Mouse (Mus musculus) brain, embryonic 14.5 days (tissue): ENCODE data around the gene Tmem179b. TPM values are rescaled to one million over a fixed set of nuclear protein-coding genes. Genes with fewer than 3 reads are reported as not detected.
"Not testable (repeated sequence)": the region's sequence is repeated elsewhere in the genome, so short reads cannot be mapped to it uniquely, and the experiment has no call there.

Experiments used
- DNase-seq: peaks from one replicate; pipeline ENCODE4 v3.0.0-alpha.2; 2011; ENCODE audit warnings: low read depth
- CTCF ChIP-seq: fragments of 200-500 bp; IDR thresholded peaks from 2 replicates; pipeline ENCODE4 v1.5.1; 2012; ENCODE audit warnings: inconsistent platforms, mild to moderate bottlenecking, moderate library complexity, borderline replicate concordance; ENCODE audit not compliant: insufficient read depth, insufficient read length; ENCODE audit errors: extremely low read depth
- POLR2A ChIP-seq: fragments of 200-500 bp; IDR thresholded peaks from 2 replicates; pipeline ENCODE4 v1.6.1; 2012; ENCODE audit warnings: mild to moderate bottlenecking, inconsistent platforms, borderline replicate concordance; ENCODE audit not compliant: poor library complexity, insufficient read depth, insufficient read length, severe bottlenecking; ENCODE audit errors: extremely low read depth
- polyA plus RNA-seq: library from polyadenylated mRNA; depleted of rRNA; stranded (reverse); fragments of >200 nt; gene quantifications from 2 replicates; pipeline ENCODE4 v1.2.3, GENCODE M21; 2012

The Tmem179b gene
- polyA plus RNA-seq, 1 experiment, result 25.4 TPM

DNA sequence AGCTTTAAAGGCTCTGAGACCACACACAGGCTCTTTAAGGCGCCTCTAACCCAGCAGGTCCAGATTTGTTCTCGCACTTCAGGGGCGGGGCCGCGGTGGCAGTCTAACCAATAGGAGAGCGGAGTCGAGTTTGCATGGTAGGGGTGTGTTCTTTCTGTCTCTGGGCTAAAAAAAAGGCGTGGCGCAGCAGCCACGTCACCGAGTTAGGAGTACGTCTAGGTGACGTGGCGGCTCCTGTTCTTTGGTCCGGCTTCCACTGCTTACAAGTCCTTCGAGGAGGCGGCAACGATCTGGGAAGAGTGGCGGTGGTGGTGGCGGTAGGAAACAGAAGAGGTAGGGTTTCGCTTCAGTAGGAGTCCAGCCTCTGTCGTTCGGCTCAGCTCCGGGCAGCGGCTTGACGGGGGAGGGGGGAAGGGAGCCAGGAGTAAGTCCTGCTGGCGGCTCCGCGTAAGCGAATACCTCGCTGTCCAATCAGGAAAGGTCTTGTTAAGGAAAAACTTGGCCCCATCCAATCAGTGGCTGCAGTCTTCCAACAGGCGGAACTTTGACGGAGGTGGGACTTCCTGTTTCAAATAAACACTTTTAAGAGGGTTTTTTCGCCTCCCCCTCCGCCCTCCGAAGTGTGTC, 32.9 kb downstream of the Tmem179b start, which contains the start of gene Stx5a:
Stx5a (plus strand) TSS at position 171 of the 627 bp plus-strand sequence.
- TF ChIP-seq POLR2A (peak; percentile 16; the same call in 1 of the 2 replicates), CTCF (no peak)
- peak; percentile 99 for DNase-seq

DNA sequence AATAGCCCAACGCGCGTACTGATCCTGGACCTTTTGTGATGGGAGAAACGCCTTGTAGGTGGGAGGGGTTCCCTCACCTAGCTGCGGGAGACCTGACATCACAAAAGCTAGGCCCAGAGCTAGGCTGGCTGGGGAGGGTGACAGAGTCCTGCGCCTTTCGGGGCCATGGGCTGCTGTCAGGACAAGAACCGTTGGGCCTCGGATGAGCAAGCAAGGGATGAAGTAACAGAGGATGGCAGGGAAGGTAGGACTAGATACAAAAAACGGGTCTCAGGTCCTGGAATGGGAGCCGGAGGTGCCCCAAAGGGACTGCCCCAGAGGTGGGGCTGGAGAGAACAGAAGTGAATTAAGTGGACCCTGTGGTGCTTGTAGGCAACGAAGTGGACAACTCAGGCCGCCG, 33.7 kb downstream of the Tmem179b start, which contains the start of gene 1700092M07Rik:
1700092M07Rik (plus strand) TSS at position 116 of the 400 bp plus-strand sequence.
- TF ChIP-seq POLR2A, result no peak
- no peak for TF ChIP-seq CTCF
- no peak for DNase-seq

DNA sequence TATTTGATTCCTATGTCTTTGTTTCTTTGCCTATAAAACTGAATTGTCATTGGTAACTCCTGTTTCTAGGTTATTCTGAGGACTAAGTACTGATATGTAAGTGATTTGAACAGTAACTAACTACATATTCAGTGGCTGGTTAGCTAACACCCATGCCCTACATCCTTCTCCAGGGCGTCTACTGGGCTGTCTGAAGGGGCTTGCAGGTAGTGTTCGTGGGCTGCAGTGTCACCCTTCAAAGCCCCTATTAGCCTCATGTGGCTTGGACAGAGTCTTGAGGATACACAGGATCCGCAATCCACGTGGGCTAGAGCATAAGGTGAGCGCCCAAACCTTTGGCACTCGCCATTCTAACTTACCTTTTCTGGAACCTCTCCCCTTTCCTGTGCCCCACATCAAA, 34.6 kb downstream of the Tmem179b start:
- DNase-seq, result no peak
- no peak for TF ChIP-seq POLR2A
- TF ChIP-seq CTCF, result no peak

DNA sequence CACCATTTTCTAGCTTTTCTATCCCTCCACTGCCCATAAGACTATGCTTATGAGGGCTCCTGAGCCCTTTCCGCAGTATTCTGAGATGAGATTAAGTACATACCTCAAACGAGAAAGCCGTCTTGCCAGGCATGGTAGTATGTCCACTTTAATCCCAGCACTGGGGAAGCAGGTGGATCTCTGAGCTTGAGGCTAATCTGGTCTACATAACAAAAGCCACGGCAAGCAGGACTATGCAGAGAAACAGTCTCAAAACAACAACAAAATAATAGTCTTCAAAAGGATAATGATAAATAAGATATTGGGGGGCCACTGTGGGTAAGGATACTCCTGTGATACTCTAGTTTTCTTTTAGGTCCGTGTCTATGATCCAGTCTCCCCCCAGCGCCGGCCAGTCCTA, 35.4 kb downstream of the Tmem179b start:
- DNase-seq, result no peak
- no peak for TF ChIP-seq CTCF

DNA sequence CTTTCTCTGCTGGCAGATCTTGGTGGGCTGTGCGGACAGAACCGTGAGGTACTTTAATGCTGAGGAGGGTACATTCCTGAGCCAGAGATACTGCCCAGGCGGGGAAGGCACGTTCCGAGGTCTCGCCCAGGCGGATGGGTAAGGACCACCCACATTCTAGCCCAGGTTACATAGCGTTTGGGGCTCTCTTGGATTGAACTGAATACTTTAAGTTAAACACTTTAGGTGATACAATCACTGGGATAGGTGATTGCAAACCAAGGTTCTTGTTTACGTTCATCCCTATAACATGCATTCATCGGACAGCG, 38.2 kb downstream of the Tmem179b start:
- TF ChIP-seq CTCF (no peak), POLR2A (no peak)
- DNase-seq, result no peak

DNA sequence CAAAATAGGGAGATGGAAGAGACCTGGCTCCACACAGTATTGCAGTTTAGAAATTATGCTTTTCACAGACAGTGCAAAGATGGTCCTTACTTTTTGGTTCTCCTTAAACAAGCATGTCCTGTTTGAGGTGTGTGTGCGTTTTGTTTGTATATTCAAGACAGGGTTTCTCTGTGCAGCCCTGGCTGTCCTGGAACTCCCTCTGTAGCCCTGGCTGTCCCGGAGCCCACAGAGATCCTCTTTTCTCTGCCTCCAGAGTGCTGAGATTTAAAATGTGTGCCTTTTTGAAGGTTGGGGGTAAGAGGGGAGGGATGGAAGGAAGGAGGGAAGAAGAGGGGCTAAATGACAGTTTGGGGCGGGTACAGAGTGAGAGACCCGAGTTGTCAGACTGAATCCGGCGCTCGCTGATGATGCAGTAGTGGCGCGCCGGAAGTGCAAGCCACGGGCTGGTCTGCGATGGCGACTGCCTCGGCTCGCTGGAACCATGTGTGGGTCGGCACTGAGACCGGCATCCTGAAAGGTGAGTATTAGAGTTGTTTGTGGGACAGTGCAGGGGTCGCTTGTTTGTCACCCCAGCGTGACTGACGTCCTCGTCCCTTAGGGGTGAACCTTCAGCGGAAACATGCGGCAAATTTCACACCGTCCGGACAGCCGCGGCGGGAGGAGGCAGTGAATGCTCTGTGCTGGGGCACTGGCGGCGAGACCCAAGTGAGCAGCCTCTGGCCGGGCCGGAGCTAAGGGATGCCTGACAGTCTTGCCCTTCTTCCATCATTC, 38.7 kb downstream of the Tmem179b start, which contains the start of gene Wdr74:
Wdr74 (plus strand) TSS at position 439 of the 771 bp plus-strand sequence.
- peak; percentile 97 for DNase-seq
- TF ChIP-seq CTCF (no peak), POLR2A (peak; percentile 74; the same call in 1 of the 2 replicates)

DNA sequence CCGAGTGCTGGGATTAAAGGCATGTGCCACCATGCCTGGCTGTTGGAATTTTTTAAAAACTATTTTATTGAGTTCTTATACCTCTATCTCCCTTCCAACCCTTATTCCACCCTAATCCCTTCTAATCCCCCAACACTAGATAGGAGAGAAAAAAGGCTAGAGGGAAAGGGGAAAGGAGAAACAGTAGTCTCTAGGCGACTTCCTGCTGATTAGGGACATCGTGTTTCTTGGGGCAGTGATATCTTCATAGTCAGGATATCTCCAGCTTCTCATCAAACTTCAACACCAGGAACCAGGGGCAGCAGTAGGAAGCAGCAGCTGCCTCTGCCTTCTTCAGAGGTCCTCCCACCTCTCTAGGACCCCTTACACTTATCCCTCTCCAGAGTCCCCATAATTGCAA, 39.9 kb downstream of the Tmem179b start:
- no peak for DNase-seq
- TF ChIP-seq CTCF, result no peak
- no peak for TF ChIP-seq POLR2A

DNA sequence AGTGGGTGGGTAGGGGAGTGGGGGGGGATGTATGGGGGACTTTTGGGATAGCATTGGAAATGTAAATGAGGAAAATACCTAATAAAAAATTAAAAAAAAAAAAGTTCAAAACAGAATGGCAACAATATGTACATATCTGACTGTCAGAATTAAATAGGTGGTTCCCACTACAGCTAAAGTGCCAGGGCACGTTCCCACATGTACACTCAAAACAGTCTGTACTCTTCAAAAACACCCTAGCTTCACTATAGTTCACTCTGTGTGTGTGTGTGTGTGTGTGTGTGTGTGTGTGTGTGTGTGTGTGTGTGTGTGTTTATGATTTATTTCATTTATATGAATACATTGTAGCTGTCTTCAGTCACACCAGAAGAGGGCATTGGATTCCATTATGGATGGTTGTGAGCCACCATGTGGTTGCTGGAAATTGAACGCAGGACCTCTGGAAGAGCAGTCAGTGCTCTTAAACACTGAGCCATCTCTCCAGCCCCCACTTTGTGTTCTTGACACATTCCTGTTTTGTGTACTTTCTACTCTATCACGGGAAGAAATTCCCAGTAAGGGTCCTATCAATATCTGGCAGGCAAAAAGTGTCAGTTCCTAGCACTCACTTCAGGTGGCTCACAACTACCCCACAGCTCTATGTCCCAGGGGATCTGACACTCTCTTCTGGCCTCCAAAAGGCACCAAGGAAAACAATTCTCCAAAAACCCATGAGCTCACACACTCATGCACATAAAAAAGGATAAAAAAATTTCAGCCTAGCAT, 45.8 kb downstream of the Tmem179b start:
- DNase-seq, result not testable (repeated sequence)

DNA sequence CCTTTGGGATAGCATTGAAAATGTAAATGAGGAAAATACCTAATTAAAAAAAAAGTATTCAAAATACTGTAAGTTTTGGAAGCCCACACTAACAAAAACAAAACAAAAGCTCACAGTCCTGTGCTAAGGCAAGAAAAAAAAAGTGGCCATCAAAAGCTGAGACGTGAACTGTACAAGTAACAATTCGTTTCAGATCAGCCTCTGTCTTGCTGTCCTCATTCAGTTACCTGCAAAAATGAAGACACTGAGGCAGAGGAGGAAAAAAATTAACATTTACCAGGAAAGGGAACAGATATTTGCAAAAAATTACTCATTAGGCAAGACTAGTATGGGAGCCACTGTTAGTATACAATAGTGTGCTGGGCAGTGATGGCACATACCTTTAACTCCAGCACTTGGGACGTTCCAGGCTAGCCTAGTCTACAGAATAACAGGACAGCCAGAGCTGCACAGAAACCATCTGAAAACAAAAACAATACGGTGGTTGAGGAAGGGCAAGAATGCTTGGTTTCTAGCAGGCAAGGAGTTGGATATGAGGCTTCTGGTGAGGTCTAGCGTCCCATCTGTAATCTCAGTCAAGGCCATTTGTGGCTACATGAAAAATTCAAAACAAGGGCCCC, 46.7 kb downstream of the Tmem179b start:
- TF ChIP-seq CTCF (no peak), POLR2A (no peak)
- no peak for DNase-seq

DNA sequence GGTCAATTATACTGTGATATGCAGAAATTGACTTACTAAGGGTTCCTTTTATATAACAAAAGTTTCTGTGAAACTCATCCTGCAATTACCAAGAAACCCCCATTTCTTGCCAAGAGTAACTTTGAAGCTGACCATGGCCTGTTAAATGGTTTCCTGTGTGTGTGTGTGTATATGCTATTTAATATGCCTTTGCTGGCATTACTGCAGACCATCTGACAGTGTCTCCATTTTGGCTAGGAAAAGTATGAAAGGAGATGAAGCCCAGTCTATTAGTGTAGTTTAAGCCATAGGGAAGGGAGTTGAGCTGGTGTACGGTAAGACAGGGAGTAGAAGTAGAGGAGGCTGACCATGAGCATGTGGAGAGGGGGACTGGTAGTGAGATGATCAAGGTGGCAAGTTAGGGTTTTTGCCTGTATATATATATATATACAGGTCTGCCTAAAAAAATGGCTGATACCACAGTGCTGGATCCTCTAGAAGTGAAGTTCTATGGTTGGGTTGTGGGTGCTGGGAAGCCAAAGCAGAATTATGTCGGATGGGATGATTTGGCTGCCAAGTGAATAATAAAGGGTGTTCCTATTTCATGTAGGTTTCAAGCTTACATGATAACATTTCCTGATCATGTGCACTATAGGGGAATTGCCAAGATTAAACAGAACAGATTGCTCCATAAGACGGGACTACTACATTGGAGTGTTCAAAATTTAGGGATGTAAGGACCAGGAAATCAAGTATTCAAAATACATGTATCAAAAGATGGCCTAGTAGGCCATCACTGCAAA, 47.5 kb downstream of the Tmem179b start:
- TF ChIP-seq POLR2A (no peak), CTCF (no peak)

More for the DNA sequence above, 47.5 kb downstream of the Tmem179b start:
- no peak for DNase-seq
